Mouse (Mus musculus) forebrain, embryonic 13.5 days (tissue): ENCODE data around the gene 4930502E18Rik. TPM values are rescaled to one million over a fixed set of nuclear protein-coding genes. Genes with fewer than 3 reads are reported as not detected.

Experiments
- ATAC-seq: fragments of 200-750 bp; cut with Nextera tagmentation; 2 replicates; pipeline ENCODE4 v1.8.0; 2017
- H3K27ac ChIP-seq: fragments of 300-500 bp; sonication (generic); 2 replicates; pipeline ENCODE4 v1.5.1; 2015; ENCODE audit warnings: inconsistent platforms, mild to moderate bottlenecking, moderate library complexity
- H3K27me3 ChIP-seq: fragments of 300-500 bp; sonication (generic); 2 replicates; pipeline ENCODE4 v1.6.1; 2015; ENCODE audit warnings: mild to moderate bottlenecking, inconsistent platforms
- H3K36me3 ChIP-seq: fragments of 300-500 bp; sonication (generic); 2 replicates; pipeline ENCODE4 v1.6.1; 2015; ENCODE audit warnings: mild to moderate bottlenecking, inconsistent platforms; ENCODE audit not compliant: poor library complexity, severe bottlenecking
- H3K4me1 ChIP-seq: fragments of 300-500 bp; sonication (generic); 2 replicates; pipeline ENCODE4 v1.6.1; 2015; ENCODE audit warnings: inconsistent platforms
- H3K4me2 ChIP-seq: fragments of 300-500 bp; sonication (generic); 2 replicates; pipeline ENCODE4 v1.6.1; 2015; ENCODE audit warnings: inconsistent platforms, mild to moderate bottlenecking, moderate library complexity
- H3K4me3 ChIP-seq: fragments of 300-500 bp; sonication (generic); 2 replicates; pipeline ENCODE4 v1.5.1; 2015; ENCODE audit warnings: mild to moderate bottlenecking, inconsistent platforms
- H3K9ac ChIP-seq: fragments of 300-500 bp; sonication (generic); 2 replicates; pipeline ENCODE4 v1.6.1; 2015; ENCODE audit warnings: mild to moderate bottlenecking, inconsistent platforms
- H3K9me3 ChIP-seq: fragments of 300-500 bp; sonication (generic); replicated peaks from 2 replicates; pipeline ENCODE4 v1.6.1; 2016; ENCODE audit warnings: inconsistent platforms
- WGBS: fragments of 180-500 bp; shearing (Covaris S2); methylation state at CpG from one replicate; pipeline ENCODE4 v1.1.7; 2015; 5-methylcytosine and 5-hydroxymethylcytosine counted together
- polyA plus RNA-seq: library from polyadenylated mRNA; unstranded; fragments of >200 nt; fragmentation: Nextera tagmentation; extraction: Ambion mirVana; gene quantifications from 2 replicates; pipeline ENCODE4 v1.2.1, GENCODE M21; 2015

4930502E18Rik gene
- polyA plus RNA-seq, 1 experiment from 2014 or later = not detected

- no peaks in the 10 kb centered on the region for H3K4me1 ChIP-seq
- no peaks in the 10 kb centered on the region for H3K36me3 ChIP-seq
- H3K4me3 ChIP-seq = no peak overlapping the region
- no peak for ATAC-seq
- H3K4me2 ChIP-seq = no peak overlapping the region
- H3K9ac ChIP-seq = no peak overlapping the region
- WGBS = 95% methylated on average over 1 of the region's 1 CpGs
- H3K27ac ChIP-seq = no peak overlapping the region
- peaks cover 10% of the 10 kb centered on the region for H3K9me3 ChIP-seq
- H3K27me3 ChIP-seq = no peaks in the 10 kb centered on the region
These were observed 28.2 kb downstream of the 4930502E18Rik start for GRCm38 (mm10) chrX:53752851-53753250.

DNA sequence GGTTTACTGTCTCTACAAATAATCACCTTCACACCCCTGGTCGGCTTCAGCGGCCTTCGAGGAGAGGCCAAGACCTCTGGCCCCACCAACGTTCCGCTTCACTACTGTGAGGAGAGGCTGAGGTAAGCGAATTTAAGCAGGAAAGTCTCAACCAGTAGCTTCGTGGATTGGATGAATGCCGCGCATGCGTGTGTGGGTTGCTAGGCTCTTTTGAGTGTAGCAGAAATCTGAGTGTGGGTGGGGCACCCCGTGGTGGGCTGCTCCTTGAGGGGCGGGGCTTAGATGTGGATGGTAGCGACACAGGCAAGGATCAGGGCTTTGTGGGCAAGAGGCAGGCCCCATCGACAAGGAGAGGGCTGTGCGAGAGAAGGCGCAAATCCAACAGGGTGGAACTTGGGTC, 33.1 kb downstream of the 4930502E18Rik start, which contains the start of gene 1700013H16Rik:
1700013H16Rik (minus strand) TSS at position 96 of the 400 bp plus-strand sequence.
- Histone ChIP-seq H3K36me3 (no peaks in the 10 kb centered on the region), H3K27ac (no peak within 1 kb of the TSS), H3K9ac (no peak within 1 kb of the TSS), H3K4me1 (no peaks in the 10 kb centered on the region), H3K27me3 (no peaks in the 10 kb centered on the region), H3K9me3 (peaks cover 13% of the 10 kb centered on the region), H3K4me2 (no peak within 1 kb of the TSS), H3K4me3 (no peak within 1 kb of the TSS)
- WGBS = 93% methylated on average over 16 of the region's 16 CpGs
- ATAC-seq = no peak

GRCm38 (mm10) chrX:53776276-53776675, 51.6 kb downstream of the 4930502E18Rik start, which contains the start of gene Zfp36l3:
Gene Zfp36l3, minus strand, starts transcription at chrX:53776394.
- 91% methylated on average over 12 of the region's 12 CpGs for WGBS
- Histone ChIP-seq H3K9ac (no peak within 1 kb of the TSS), H3K27me3 (no peaks in the 10 kb centered on the region), H3K27ac (no peak within 1 kb of the TSS), H3K9me3 (no peaks in the 10 kb centered on the region; the same call in 1 of the 2 replicates), H3K4me2 (no peak within 1 kb of the TSS), H3K36me3 (no peaks in the 10 kb centered on the region), H3K4me1 (no peaks in the 10 kb centered on the region), H3K4me3 (no peak within 1 kb of the TSS)
- ATAC-seq = no peak

Other genes starting within 250 kb of the 4930502E18Rik start
- gene Rtl8c, start 116.8 kb upstream of the 4930502E18Rik start, polyA plus RNA-seq = 89.1 and 90.2 TPM in 2 replicates
- not detected in 2 replicates for gene Gm14597, start 115.8 kb upstream of the 4930502E18Rik start, polyA plus RNA-seq
- 113 and 115 TPM in 2 replicates for gene Rtl8a, start 81.1 kb upstream of the 4930502E18Rik start, polyA plus RNA-seq
- gene Rtl8b, start 54.4 kb upstream of the 4930502E18Rik start, polyA plus RNA-seq = 85.7 and 88.0 TPM in 2 replicates
- gene 1700013H16Rik, start 33.0 kb downstream of the 4930502E18Rik start, polyA plus RNA-seq = not detected in 2 replicates
- gene Zfp36l3, start 51.6 kb downstream of the 4930502E18Rik start, polyA plus RNA-seq = not detected in 2 replicates
- gene Xlr, start 72.9 kb downstream of the 4930502E18Rik start, polyA plus RNA-seq = 0.73 and 0.74 TPM in 2 replicates